In genomic region chr4:106232499-106232970, GRCm38 (mm10) we compare ENCODE assay signal across 8 mouse cellular contexts.
DNase-seq lines count a peak whose midpoint lies in the region; ATAC-seq and TF ChIP-seq lines count a peak whose summit lies in the region.

No protein-coding gene starts in this region.

- TF ChIP-seq CTCF in gastrocnemius, adult 2 months (IDR thresholded peaks at IDR 0.05) = no peak
- TF ChIP-seq CTCF in cortical plate, adult 2 months (IDR thresholded peaks at IDR 0.05; ENCODE audit: extremely low read depth, insufficient read depth, low read length) = no peak

- H3K9me3 ChIP-seq in heart, embryonic 12.5 days (replicated peaks) = no peaks in the 10 kb centered on the region

- no peak overlapping the region for H3K4me3 ChIP-seq in gastrocnemius, adult 2 months
- H3K4me3 ChIP-seq in cortical plate, adult 2 months (ENCODE audit: insufficient read depth, low read length) = no peak overlapping the region
- H3K4me3 ChIP-seq in heart, embryonic 12.5 days = no peak overlapping the region

- intact Hi-C loops in gastrocnemius, postnatal 14 days (cut with DNase I; ENCODE audit: low total_unique reads) = no loop called here
- intact Hi-C loops in gastrocnemius, adult 2 months (cut with DNase I) = no loop called here

- no peak for TF ChIP-seq POLR2A in cortical plate, adult 2 months (IDR thresholded peaks at IDR 0.05; ENCODE audit: extremely low read depth, insufficient read depth, low read length)

- H3K9ac ChIP-seq in heart, embryonic 12.5 days = no peak overlapping the region

- 10% methylated on average over 9 of the region's 9 CpGs for WGBS in heart, embryonic 12.5 days

- H3K27me3 ChIP-seq in heart, embryonic 12.5 days (replicated peaks) = no peaks in the 10 kb centered on the region

- peaks cover 4% of the 10 kb centered on the region; the same call in 1 of the 2 replicates for H3K4me1 ChIP-seq in cortical plate, adult 2 months (ENCODE audit: control insufficient read depth, insufficient read depth, low read length)
- peaks cover 14% of the 10 kb centered on the region for H3K4me1 ChIP-seq in heart, embryonic 12.5 days (replicated peaks)

- no peaks in the 10 kb centered on the region for H3K36me3 ChIP-seq in heart, embryonic 12.5 days

- H3K4me2 ChIP-seq in heart, embryonic 12.5 days = no peak overlapping the region

- peak; percentile 58; the same call in 1 of the 2 replicates for ATAC-seq in heart, embryonic 12.5 days (ENCODE audit: insufficient number of reproducible peaks, low FRiP score)

- H3K27ac ChIP-seq in gastrocnemius, adult 2 months = no peak overlapping the region
- peak overlapping the region; percentile 84 for H3K27ac ChIP-seq in cortical plate, adult 2 months (ENCODE audit: insufficient read depth, low read length)
- H3K27ac ChIP-seq in heart, embryonic 12.5 days (ENCODE audit: poor library complexity, severe bottlenecking) = peak overlapping the region; percentile 53; the same call in 1 of the 2 replicates

- DNase-seq in gastrocnemius, postnatal 14 days = peak; percentile 33
- DNase-seq in gastrocnemius, adult 2 months = no peak
- peak; percentile 63 to 86 for DNase-seq in layer of hippocampus, postnatal 14 days (ENCODE audit: low spot score in 2 of 2)
- DNase-seq in lung, postnatal 14 days = peak; percentile 25
- DNase-seq in testis, postnatal 10 days (ENCODE audit: low spot score) = peak; percentile 57
- no peak for DNase-seq in spleen, adult 18-20 months

Comparison
In these comparisons a context has a peak if more than half of its experiments do, and no peak if none do; other contexts are left out.
1. DNase-seq: peak in gastrocnemius, postnatal 14 days (single experiment), layer of hippocampus, postnatal 14 days (2 of 2), lung, postnatal 14 days (single experiment) and testis, postnatal 10 days (single experiment); none in gastrocnemius, adult 2 months (single experiment) and spleen, adult 18-20 months (0 of 2).